Mouse (Mus musculus): ENCODE data around the gene Gm14434.
"Not testable (repeated sequence)": the region's sequence is repeated elsewhere in the genome, so short reads cannot be mapped to it uniquely, and the experiment has no call there.

Gm14434 gene

DNA sequence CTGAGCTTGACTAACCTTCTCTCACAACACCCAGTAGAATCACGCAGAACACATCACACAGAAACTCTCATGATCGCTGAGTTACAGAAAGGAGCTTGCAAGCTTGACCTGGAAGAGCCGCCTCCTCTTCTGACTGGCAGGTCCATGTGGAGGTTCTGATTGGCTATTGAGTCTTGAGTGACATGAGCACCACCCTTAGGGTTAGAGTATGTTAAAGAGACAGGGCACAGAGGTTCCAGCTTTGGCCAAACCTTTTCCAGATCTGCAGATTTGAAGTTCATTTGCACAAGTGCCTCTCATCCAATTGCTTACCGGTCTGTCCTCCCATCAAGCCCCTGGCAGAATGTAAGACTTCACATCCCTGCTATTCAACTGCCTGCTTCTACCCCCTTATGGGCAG lies at the start of gene Gm14434:
TSS of gene Gm14434 (minus strand) at position 101 of the 400 bp plus-strand sequence.
- DNase-seq (ENCODE audit: extremely low read depth, insufficient read length, low spot score) = not testable (repeated sequence)

DNA sequence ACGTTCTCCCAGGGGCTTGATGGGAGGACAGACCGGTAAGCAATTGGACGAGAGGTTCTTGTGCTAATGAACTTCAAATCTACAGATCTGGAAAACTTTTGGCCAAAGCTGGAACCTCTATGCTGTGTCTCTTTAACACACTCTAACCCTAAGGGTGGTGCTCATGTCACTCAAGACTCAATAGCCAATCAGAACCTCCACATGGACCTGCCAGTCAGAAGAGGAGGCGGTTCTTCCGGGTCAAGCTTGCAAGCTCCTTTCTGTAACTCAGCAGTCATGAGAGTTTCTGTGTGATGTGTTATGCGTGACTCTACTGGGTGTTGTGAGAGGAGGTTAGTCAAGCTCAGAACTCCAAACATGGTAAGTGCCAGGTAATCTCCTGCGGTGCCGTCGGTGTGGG lies 34.2 kb upstream of the Gm14434 start, which contains the start of gene Zfp967:
TSS of gene Zfp967 (plus strand) at position 301 of the 400 bp plus-strand sequence.
- not testable (repeated sequence) for DNase-seq (ENCODE audit: extremely low read depth, insufficient read length, low spot score)

DNA sequence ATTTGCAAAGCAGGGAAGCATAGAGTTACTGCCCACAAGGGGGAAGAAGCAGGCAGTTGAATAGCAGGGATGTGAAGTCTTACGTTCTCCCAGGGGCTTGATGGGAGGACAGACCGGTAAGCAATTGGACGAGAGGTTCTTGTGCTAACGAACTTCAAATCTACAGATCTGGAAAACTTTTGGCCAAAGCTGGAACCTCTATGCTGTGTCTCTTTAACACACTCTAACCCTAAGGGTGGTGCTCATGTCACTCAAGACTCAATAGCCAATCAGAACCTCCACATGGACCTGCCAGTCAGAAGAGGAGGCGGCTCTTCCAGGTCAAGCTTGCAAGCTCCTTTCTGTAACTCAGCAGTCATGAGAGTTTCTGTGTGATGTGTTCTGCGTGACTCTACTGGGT lies 63.3 kb downstream of the Gm14434 start, which contains the start of gene Gm14435:
TSS of gene Gm14435 (plus strand) at position 301 of the 400 bp plus-strand sequence.
- DNase-seq (ENCODE audit: extremely low read depth, insufficient read length, low spot score) = not testable (repeated sequence)
